ENCODE assay signal across 8 mouse cellular contexts in genomic region chr1:20933457-20933856, GRCm38 (mm10). TPM values are rescaled to one million over a fixed set of nuclear protein-coding genes. Genes with fewer than 3 reads are reported as not detected.
DNase-seq lines count a peak whose midpoint lies in the region; ATAC-seq lines count a peak whose summit lies in the region.

No protein-coding gene starts in this region.

- no peaks in the 10 kb centered on the region for H3K9me3 ChIP-seq in forebrain, embryonic 11.5 days (ENCODE audit: control insufficient read depth, low read length)
- H3K9me3 ChIP-seq in hindbrain, embryonic 14.5 days (ENCODE audit: control insufficient read depth, low read length): no peaks in the 10 kb centered on the region

- no peak overlapping the region for H3K9ac ChIP-seq in forebrain, embryonic 11.5 days (ENCODE audit: low read length)
- H3K9ac ChIP-seq in hindbrain, embryonic 14.5 days: no peak overlapping the region

- H3K4me1 ChIP-seq in forebrain, embryonic 11.5 days (replicated peaks; ENCODE audit: control insufficient read depth, insufficient read depth, low read length): no peaks in the 10 kb centered on the region
- H3K4me1 ChIP-seq in hindbrain, embryonic 14.5 days (replicated peaks; ENCODE audit: control insufficient read depth, insufficient read depth, low read length): no peaks in the 10 kb centered on the region

- H3K36me3 ChIP-seq in forebrain, embryonic 11.5 days (ENCODE audit: control insufficient read depth, insufficient read depth, low read length): no peaks in the 10 kb centered on the region
- peaks cover 10% of the 10 kb centered on the region; the same call in 1 of the 2 replicates for H3K36me3 ChIP-seq in hindbrain, embryonic 14.5 days (replicated peaks; ENCODE audit: control insufficient read depth, insufficient read depth)

- no peak overlapping the region for H3K27ac ChIP-seq in forebrain, embryonic 11.5 days (ENCODE audit: low read depth, low read length)
- H3K27ac ChIP-seq in hindbrain, embryonic 14.5 days: no peak overlapping the region

- ATAC-seq in forebrain, embryonic 11.5 days (replicated peaks; ENCODE audit: low FRiP score): peak; percentile 86
- peak; percentile 83 for ATAC-seq in hindbrain, embryonic 14.5 days (ENCODE audit: low FRiP score)

- WGBS in forebrain, embryonic 11.5 days: 20% methylated on average over 7 of the region's 7 CpGs
- WGBS in hindbrain, embryonic 14.5 days: 24% methylated on average over 7 of the region's 7 CpGs

- H3K27me3 ChIP-seq in forebrain, embryonic 11.5 days (ENCODE audit: control insufficient read depth, insufficient read depth, low read length): no peaks in the 10 kb centered on the region
- H3K27me3 ChIP-seq in hindbrain, embryonic 14.5 days (ENCODE audit: control insufficient read depth, insufficient read depth, low read length): no peaks in the 10 kb centered on the region

- no peak overlapping the region for H3K4me2 ChIP-seq in forebrain, embryonic 11.5 days (ENCODE audit: low read depth, low read length, severe bottlenecking)
- no peak overlapping the region for H3K4me2 ChIP-seq in hindbrain, embryonic 14.5 days (replicated peaks)

- peak; percentile 78 for DNase-seq in ES-CJ7 (ENCODE audit: low read depth, low spot score)
- peak; percentile 29 for DNase-seq in c-Kit-positive CD71-positive TER-119-negative erythroid progenitor cells, embryonic 14.5 days (ENCODE audit: low read depth)
- DNase-seq in forebrain, embryonic 11.5 days (ENCODE audit: low spot score): peak; percentile 77
- peak; percentile 74 for DNase-seq in hindbrain, embryonic 14.5 days (ENCODE audit: low spot score)
- peak; percentile 57 to 74 for DNase-seq in layer of hippocampus, postnatal 14 days (ENCODE audit: low spot score in 2 of 2)
- peak; percentile 64 for DNase-seq in lung, postnatal 25 days (ENCODE audit: low spot score)
- DNase-seq in right cerebral cortex, adult 18-20 months: peak; percentile 73
- peak; percentile 20 for DNase-seq in yolk sac, embryonic 10.5 days (ENCODE audit: low spot score)

- H3K4me3 ChIP-seq in forebrain, embryonic 11.5 days (ENCODE audit: low read depth, low read length): no peak overlapping the region
- H3K4me3 ChIP-seq in hindbrain, embryonic 14.5 days (replicated peaks; ENCODE audit: low read length): no peak overlapping the region

RNA-seq across cellular contexts. Expression of gene Efhc1, which starts 18.0 kb away (rescaled TPM):
- 2.1 and 2.9 TPM in 2 replicates for polyA plus RNA-seq in forebrain, embryonic 11.5 days (2014; fragmentation: Nextera tagmentation; extraction: Ambion mirVana)
- 3.4 and 3.5 TPM in 2 replicates for polyA plus RNA-seq in hindbrain, embryonic 14.5 days (2014; fragmentation: Nextera tagmentation; extraction: Ambion mirVana)
- 1 to 10 TPM; 2.2 to 2.7 TPM for total RNA-seq in layer of hippocampus, postnatal 14 days (2021)

RNA-seq across cellular contexts. Expression of gene Paqr8, which starts 43.1 kb away (rescaled TPM):
- polyA plus RNA-seq in forebrain, embryonic 11.5 days (2014; fragmentation: Nextera tagmentation; extraction: Ambion mirVana): 7.3 and 9.3 TPM in 2 replicates
- 39.9 and 43.5 TPM in 2 replicates for polyA plus RNA-seq in hindbrain, embryonic 14.5 days (2014; fragmentation: Nextera tagmentation; extraction: Ambion mirVana)
- total RNA-seq in layer of hippocampus, postnatal 14 days (2021): 100 to 1,000 TPM; 153 to 156 TPM

Comparison
In these comparisons a context has a peak if more than half of its experiments do, and no peak if none do; other contexts are left out.
1. DNase-seq: peak in every context shown above with its lines; median percentile 78 in ES-CJ7; 77 in forebrain, embryonic 11.5 days; 74 in hindbrain, embryonic 14.5 days; 73 in right cerebral cortex, adult 18-20 months; 66 in layer of hippocampus, postnatal 14 days; 64 in lung, postnatal 25 days; 29 in c-Kit-positive CD71-positive TER-119-negative erythroid progenitor cells, embryonic 14.5 days; 20 in yolk sac, embryonic 10.5 days.